Mouse (Mus musculus) right cerebral cortex, adult 2 months (tissue): ENCODE measurements around the gene 1700123O20Rik.

Experiments
- DNase-seq, 2 experiments: peaks; one replicate each; pipeline ENCODE4 v3.0.0; 2021 to 2022; ENCODE audit warnings: low spot score in 2 of 2

1700123O20Rik gene

GRCm38 (mm10) chr14:54686063-54686521 lies at the start of gene 1700123O20Rik:
1700123O20Rik (plus strand) TSS chr14:54686216.
- DNase-seq = peak; percentile 73 to 87

GRCm38 (mm10) chr14:54636954-54637353 lies 49.1 kb upstream of the 1700123O20Rik start:
- DNase-seq = no peak

DNA sequence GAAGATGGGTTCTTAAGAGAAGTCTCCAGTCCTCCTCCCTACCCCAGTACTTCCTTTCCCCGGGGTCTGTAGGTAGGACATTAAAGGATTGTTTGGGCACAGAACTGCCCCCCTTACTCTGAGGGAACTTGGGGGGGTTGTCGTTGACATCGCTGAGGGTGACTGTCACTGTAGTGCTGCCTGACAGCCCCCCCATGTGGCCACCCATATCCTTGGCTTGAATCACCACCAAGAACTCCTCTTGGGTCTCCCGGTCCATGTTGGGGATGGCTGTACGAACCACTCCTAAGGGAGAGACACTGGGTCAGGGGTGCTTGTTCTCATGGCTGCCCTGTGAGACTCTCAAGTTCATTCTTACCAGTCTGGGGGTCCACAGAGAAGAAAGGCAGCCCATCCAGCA lies 47.8 kb upstream of the 1700123O20Rik start:
- DNase-seq = peak in 1 of 2 experiments; percentile 62

- no peak for DNase-seq
These were observed 45.9 kb upstream of the 1700123O20Rik start for GRCm38 (mm10) chr14:54640121-54640520.

DNA sequence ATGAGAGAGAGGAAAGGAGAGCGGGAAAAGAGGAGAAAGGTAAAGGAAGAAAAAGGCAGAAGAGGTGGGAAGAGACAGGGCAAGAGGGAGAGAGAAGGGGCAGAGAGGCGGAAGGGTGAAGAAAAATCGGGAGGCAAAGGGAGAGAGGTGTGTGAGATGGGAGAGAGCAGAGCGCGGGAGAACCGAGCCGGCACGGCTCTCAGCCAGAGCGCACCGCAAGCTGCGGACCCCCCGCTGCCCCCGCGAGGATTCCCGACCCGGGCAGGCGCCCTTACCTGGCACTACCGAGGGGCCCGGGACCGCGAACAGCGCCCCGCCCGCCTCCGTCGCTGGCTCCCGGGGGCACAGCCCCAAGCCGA lies 45.1 kb upstream of the 1700123O20Rik start, which contains the start of gene Gm17606:
Gene Gm17606 (plus strand): TSS at position 7 of the 359 bp plus-strand sequence.
- no peak for DNase-seq

DNA sequence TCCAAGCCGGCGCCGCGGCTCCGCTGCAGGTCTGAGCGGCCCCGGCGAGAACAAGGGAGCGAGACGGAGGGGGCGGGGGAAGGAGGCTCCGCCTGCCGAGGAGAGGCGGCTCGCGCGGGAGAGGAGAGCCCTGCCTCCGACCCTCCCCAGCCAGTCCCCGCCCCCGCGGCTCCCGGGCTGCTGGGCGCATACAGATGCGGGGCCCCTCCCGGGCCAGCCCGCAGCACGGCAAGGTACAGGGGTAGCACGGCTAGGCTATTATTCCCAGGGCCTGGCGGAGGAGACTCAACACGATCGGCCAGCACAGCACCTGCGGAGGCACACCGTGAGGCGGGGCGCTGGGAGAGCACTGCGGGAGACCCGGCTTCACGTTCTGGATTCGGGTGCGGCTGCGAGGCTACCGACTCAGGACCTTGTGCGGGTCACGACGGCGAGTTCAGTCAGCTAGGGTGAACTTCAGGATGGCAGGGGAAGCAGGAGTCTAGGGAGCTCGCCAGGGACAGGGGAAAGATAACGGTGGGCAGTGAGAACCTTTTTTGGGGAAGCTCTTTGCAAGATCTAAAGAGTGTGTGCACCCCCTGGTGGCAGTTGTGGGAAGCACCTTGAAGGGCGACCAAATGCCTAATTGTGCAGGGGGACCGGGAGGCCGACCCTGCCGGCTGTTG lies 44.6 kb upstream of the 1700123O20Rik start, which contains the start of gene Cdh24:
Gene Cdh24 (minus strand): TSS at position 60 of the 665 bp plus-strand sequence.
- peak; percentile 93 to 94 for DNase-seq

- no peak for DNase-seq
These were observed 43.6 kb upstream of the 1700123O20Rik start for GRCm38 (mm10) chr14:54642224-54642944.

GRCm38 (mm10) chr14:54643011-54643410 lies 43.0 kb upstream of the 1700123O20Rik start:
- no peak for DNase-seq

DNA sequence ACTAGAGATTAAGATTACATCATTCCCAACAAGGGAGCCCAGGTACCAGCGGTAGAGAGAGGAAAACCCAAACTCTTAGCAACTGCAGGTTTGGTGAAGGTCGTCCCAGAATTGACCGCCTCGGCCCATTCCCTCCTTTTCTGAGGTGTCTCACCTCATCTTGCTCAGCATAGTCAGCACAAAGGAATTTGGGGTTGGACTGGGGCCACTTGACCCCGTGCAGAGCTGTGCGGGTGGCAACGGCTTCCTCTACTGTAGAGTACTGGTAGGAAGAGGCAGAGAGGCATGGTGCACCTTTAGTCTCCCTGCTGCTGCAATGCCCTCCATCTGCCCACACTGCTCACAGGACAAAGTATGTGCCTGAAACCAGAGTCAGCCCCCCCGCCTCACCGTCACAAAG lies 41.7 kb upstream of the 1700123O20Rik start:
- no peak for DNase-seq

DNA sequence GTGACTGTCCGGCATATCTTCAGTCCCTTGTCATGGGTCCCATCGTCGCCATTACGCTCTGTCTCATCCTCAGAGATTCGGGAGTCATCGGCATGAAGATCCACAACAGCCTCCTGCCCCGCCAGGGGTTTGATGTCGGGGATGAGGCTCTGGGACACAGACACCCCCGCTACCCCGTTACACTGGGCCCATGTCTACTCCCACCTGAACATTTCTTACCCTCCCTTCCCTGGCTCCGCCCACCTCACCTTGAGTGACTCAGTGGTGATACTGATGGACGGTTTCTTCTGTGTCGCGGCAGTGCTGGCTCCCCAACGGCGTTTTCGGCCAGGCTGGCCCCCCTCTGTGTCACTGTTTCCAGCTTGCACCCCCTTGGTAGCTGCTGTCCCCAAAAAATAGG lies 39.6 kb upstream of the 1700123O20Rik start:
- DNase-seq = no peak

- no peak for DNase-seq
These were observed 38.9 kb upstream of the 1700123O20Rik start for GRCm38 (mm10) chr14:54646898-54647636.

GRCm38 (mm10) chr14:54647900-54648299 lies 38.1 kb upstream of the 1700123O20Rik start:
- no peak for DNase-seq

GRCm38 (mm10) chr14:54650621-54651454 lies 35.2 kb upstream of the 1700123O20Rik start:
- peak; percentile 87 to 91 for DNase-seq

GRCm38 (mm10) chr14:54651556-54651955 lies 34.5 kb upstream of the 1700123O20Rik start:
- DNase-seq = no peak

DNA sequence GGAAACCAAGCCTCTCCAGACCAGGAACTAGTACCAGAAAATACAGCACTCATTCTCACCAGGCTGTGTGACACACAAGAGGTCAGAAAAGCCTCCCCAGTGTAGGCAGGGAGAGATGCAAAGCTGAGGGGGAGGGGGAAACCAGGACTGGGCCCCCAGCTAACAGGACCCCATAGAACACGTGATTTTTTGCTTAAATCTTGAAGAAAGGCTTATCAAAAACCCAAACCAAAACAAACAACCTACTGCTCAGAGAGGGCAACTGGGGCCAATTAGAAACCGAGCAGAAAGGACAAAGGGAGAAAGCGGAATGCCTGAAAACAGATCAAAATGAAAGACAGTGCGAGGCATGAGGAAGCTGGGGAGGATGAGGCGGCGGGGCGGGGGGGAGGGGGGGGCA lies 33.2 kb upstream of the 1700123O20Rik start:
- no peak for DNase-seq

DNA sequence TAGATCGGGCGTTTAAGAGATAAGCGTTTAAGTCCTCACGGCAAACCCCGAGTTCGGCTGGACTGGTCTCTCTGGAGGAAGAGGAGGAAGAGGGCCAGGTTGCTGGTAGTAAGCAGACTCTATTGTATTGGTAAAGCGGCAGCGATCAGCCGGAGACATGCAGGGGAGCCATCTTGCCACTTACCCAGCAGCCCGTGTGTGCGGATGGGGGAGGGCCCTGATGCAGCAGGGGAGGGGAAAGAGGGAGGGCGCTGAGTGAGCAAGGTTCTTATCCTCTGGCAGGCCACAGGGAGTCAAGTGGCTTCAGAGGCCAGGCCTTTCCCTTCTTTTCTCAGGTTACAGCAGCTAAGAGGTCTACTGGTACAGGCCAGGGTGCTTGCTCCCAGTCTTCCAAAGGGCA lies 32.5 kb upstream of the 1700123O20Rik start:
- peak; percentile 79 to 86 for DNase-seq

GRCm38 (mm10) chr14:54660009-54660408 lies 26.0 kb upstream of the 1700123O20Rik start:
- no peak for DNase-seq

DNA sequence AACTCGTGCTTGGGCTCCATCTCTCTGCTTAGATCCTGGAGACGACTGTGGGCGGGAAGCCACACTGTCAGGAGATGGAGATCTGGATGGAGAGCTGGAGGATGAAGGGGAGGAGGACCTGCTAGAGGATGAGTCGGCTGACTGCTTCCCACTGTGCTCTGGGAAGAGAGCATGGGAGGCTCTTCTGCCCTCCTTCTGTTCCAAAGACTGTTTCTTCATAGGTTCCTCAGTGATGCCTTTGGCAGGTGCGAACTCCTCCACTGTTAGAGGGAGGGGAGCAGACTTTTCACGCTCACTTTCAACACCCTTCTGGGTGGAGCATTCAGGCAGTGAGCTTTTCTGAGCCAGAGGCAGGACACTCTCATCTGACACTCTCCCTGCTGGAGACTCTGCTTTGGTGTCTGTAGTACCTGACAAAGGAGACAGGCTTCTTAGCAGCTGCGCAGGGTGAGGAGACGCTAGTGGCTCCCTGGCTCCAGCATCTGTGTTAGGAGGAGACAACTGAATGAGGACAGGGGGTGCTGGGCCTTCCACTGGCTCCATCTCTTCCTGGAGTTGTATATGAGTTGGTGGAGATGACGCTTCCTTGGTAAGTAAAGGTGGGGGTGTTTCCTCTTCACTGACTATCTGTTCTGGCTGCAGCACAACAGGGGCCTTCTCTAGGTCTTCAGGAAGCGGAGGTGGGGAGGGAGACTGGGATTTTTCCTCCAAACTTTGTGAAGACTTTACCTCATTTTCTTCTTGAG lies 21.4 kb upstream of the 1700123O20Rik start:
- peak; percentile 60 to 65 for DNase-seq

- peak; percentile 63 to 70 for DNase-seq
These were observed 16.6 kb upstream of the 1700123O20Rik start for GRCm38 (mm10) chr14:54669381-54669780.

DNA sequence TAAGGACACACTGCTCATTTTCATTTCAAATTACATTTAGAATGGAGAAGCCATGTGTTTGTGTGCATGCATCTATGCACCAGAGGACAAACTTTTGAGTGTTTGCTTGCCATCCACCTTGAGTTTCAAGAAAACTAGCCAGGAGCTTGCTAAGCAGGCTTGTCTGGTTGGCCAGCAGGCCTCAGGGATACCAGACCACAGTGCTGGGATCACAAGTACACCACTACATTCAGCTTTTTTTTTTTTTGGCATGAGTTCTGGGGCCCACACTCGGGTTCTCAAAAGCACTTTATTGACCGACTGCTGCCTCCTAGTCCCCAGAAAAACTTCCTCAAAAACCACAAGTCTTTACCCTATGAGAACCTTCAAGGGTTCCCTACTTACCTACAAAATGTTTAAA lies 11.7 kb upstream of the 1700123O20Rik start:
- no peak for DNase-seq

- no peak for DNase-seq
These were observed 9.7 kb upstream of the 1700123O20Rik start for GRCm38 (mm10) chr14:54676290-54676689.
